Mouse (Mus musculus) cerebellum, adult 2 months (tissue): ENCODE measurements at regions not wholly inside any gene's neighbourhood (a gene's known extent, or its start where the extent isn't known, plus 50 kb on each side); places are given as distances from the start of the nearest gene placed in this dataset.

Experiments
- CTCF ChIP-seq: fragments of 200-500 bp; IDR thresholded peaks from 2 replicates; pipeline ENCODE4 v1.5.1; 2011; ENCODE audit warnings: low read depth, mild to moderate bottlenecking, control low read depth, low read length, moderate library complexity, borderline replicate concordance; ENCODE audit not compliant: insufficient read depth
- POLR2A ChIP-seq: fragments of 200-500 bp; IDR thresholded peaks from 2 replicates; pipeline ENCODE4 v1.6.1; 2011; ENCODE audit warnings: low read length, control low read depth, borderline replicate concordance; ENCODE audit not compliant: insufficient read depth

DNA sequence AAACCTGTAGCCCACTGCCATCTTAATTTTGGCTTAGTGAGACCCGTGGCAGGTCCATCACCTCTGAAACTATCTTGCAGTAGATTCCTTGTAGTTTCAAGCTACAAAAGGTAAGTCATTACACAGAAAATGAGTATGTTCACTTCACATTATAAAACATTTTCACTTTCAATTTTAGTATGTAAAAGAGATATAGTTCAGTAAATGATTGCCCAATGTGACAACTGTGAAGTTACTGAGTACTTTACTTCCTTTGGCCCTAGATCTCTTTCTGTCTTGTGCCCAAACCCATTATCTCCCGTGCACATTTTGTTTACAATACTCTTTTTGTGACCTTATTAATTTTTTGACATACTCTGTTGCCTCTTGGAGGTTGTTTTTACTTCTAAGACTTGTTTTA lies 335.4 kb upstream of the Pitrm1 start:
- no peak for TF ChIP-seq POLR2A
- TF ChIP-seq CTCF: no peak
